Mouse (Mus musculus): ENCODE data around the gene Cdh23.

DNA sequence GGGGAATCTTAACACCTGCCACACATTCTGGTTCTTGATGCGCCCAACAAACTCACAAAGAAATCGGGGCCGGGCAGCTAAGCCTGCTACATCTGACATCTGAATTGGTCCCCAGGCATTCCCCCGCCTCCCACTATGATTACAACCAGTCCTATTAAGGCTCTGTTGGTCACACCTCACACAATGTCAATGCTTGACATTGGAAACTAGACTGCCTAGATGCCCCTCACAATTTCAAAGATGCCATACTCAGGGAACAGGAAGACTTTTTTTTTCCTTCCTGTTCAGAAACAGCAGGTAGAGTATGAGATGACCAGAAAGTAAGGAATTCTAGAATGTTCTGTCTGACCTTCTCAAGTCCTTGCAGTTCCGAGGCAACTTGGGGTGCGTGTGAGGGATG is 89.6 kb downstream of the Cdh23 start:
- no peak for TF ChIP-seq CTCF (IDR thresholded peaks at IDR 0.05; ENCODE audit: low read depth, low read length)
- TF ChIP-seq POLR2A (IDR thresholded peaks at IDR 0.05; ENCODE audit: borderline replicate concordance, low read depth, low read length): no peak

All from bone marrow macrophage, adult 2 months (primary cell).